Mouse (Mus musculus) liver, postnatal 0 days (tissue): ENCODE measurements around the gene Tk1.

ENCODE experiments used
- CTCF ChIP-seq: sonication (generic); IDR thresholded peaks from 2 replicates; pipeline ENCODE4 v1.5.1; 2016; ENCODE audit warnings: antibody characterized with exemption, low read depth
- EP300 ChIP-seq: IDR thresholded peaks from 2 replicates; pipeline ENCODE4 v1.6.1; 2016; ENCODE audit warnings: antibody characterized with exemption, low read depth, mild to moderate bottlenecking

DNA sequence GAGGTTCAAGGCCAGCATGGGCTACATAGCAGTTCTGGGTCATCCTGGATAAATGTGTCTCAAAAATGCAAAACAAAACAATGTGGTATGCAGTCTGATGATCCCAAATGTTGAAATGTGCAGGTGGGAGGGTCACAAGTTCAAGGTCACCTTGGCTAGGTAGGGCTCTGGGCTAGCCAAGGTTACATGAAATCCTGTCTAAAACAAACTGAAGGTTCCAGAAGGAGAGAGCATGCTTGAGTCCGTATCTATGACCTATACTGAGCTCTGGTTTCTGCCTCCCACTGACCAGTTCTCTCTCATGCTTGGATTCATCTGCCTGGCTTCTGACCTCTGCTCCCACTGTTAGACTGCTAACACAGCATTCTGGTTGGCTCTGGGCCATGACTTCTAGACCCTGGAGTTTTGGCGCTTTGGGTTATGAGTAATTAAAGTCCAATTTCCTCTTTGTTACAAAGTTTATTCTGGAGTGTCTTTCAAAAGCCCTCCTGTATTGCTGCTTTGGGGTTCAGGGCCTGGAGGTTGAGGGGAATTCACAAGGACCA is 3.9 kb upstream of the Tk1 start:
- TF ChIP-seq CTCF = no peak
- TF ChIP-seq EP300 = no peak
